ENCODE assay signal across 18 mouse cellular contexts in genomic region chr5:23396756-23397155, GRCm38 (mm10). TPM values are rescaled to one million over a fixed set of nuclear protein-coding genes. Genes with fewer than 3 reads are reported as not detected.
A peak's percentile ranks its signal among the peaks of the same experiment; 100 is the strongest.
DNase-seq lines count a peak whose midpoint lies in the region; ATAC-seq lines count a peak whose summit lies in the region.
"Had no signal": no experiment of that assay in that cellular context is flagged by ENCODE, and none has a peak within 500 bp of the region (broad histone marks: within the 10 kb centered on the region; RNA-seq: fewer than 3 reads in every experiment).

No protein-coding gene starts in this region.

- peak; percentile 37 for DNase-seq in kidney, adult 18-20 months
- peak; percentile 55 to 77 for DNase-seq in kidney, postnatal 25 days
- peak; percentile 32 for DNase-seq in adipocyte (ENCODE audit: low spot score)
- DNase-seq: adrenal gland, adult 8-10 months; adrenal gland, postnatal 36 days; cerebellum, adult 2 months; cerebellum, postnatal 10 days; gastrocnemius, adult 2 months; gastrocnemius, postnatal 25 days; heart, postnatal 10 days; heart, postnatal 4 days had no signal

- no peaks in the 10 kb centered on the region for H3K4me1 ChIP-seq in kidney, embryonic 16.5 days (ENCODE audit: insufficient read depth, low read length)
- 0 out of 2 replicates have a peak, but pooled peaks cover 3% of the 10 kb centered on the region for H3K4me1 ChIP-seq in kidney, embryonic 15.5 days
- no peaks in the 10 kb centered on the region for H3K4me1 ChIP-seq in embryonic facial prominence, embryonic 15.5 days
- H3K4me1 ChIP-seq: hindbrain, embryonic 13.5 days had no signal

- 79% methylated on average over 3 of the region's 3 CpGs for WGBS in kidney, embryonic 16.5 days
- 76% methylated on average over 3 of the region's 3 CpGs for WGBS in kidney, embryonic 15.5 days
- WGBS in embryonic facial prominence, embryonic 15.5 days = 69% methylated on average over 3 of the region's 3 CpGs

- H3K9me3 ChIP-seq in kidney, embryonic 16.5 days (ENCODE audit: low read length) = no peaks in the 10 kb centered on the region; the same call in 1 of the 2 replicates
- H3K9me3 ChIP-seq in kidney, embryonic 15.5 days (replicated peaks) = no peaks in the 10 kb centered on the region
- H3K9me3 ChIP-seq in embryonic facial prominence, embryonic 15.5 days (replicated peaks) = no peaks in the 10 kb centered on the region
- H3K9me3 ChIP-seq: heart, embryonic 10.5 days; hindbrain, embryonic 13.5 days had no signal

- H3K27me3 ChIP-seq in kidney, embryonic 16.5 days (ENCODE audit: insufficient read depth, low read length) = no peaks in the 10 kb centered on the region
- no peaks in the 10 kb centered on the region for H3K27me3 ChIP-seq in kidney, embryonic 15.5 days
- H3K27me3 ChIP-seq in embryonic facial prominence, embryonic 15.5 days = no peaks in the 10 kb centered on the region
- H3K27me3 ChIP-seq: hindbrain, embryonic 13.5 days had no signal

- no peak overlapping the region for H3K9ac ChIP-seq in kidney, embryonic 16.5 days (replicated peaks; ENCODE audit: low read length)
- H3K9ac ChIP-seq in kidney, embryonic 15.5 days = no peak overlapping the region
- H3K9ac ChIP-seq in embryonic facial prominence, embryonic 15.5 days = no peak overlapping the region
- H3K9ac ChIP-seq: hindbrain, embryonic 13.5 days had no signal

- H3K36me3 ChIP-seq in kidney, embryonic 16.5 days (ENCODE audit: insufficient read depth, low read length) = peaks cover 19% of the 10 kb centered on the region
- H3K36me3 ChIP-seq in kidney, embryonic 15.5 days = peaks cover 31% of the 10 kb centered on the region
- 0 out of 2 replicates have a peak, but pooled peaks cover 10% of the 10 kb centered on the region for H3K36me3 ChIP-seq in embryonic facial prominence, embryonic 15.5 days

- no peak overlapping the region for H3K27ac ChIP-seq in kidney, embryonic 16.5 days (ENCODE audit: low read length)
- H3K27ac ChIP-seq in kidney, embryonic 15.5 days = no peak overlapping the region
- 0 out of 2 replicates have a peak overlapping the region, but pooled peaks have one; percentile 11 for H3K27ac ChIP-seq in embryonic facial prominence, embryonic 15.5 days (replicated peaks)
- H3K27ac ChIP-seq: gastrocnemius, adult 2 months; heart, embryonic 10.5 days; hindbrain, embryonic 13.5 days; hindbrain, postnatal 0 days had no signal

- no peak overlapping the region for H3K4me2 ChIP-seq in kidney, embryonic 16.5 days (replicated peaks; ENCODE audit: low read depth, low read length)
- no peak overlapping the region for H3K4me2 ChIP-seq in kidney, embryonic 15.5 days
- H3K4me2 ChIP-seq in embryonic facial prominence, embryonic 15.5 days (replicated peaks) = no peak overlapping the region
- H3K4me2 ChIP-seq: hindbrain, embryonic 13.5 days had no signal

- ATAC-seq in kidney, embryonic 16.5 days (ENCODE audit: low FRiP score, low TSS enrichment) = no peak
- ATAC-seq in kidney, embryonic 15.5 days (replicated peaks; ENCODE audit: low FRiP score) = no peak
- no peak for ATAC-seq in embryonic facial prominence, embryonic 15.5 days (ENCODE audit: insufficient number of reproducible peaks, low FRiP score, low TSS enrichment, low read depth)
- ATAC-seq: forebrain, embryonic 14.5 days; hindbrain, postnatal 0 days had no signal

- no peak overlapping the region for H3K4me3 ChIP-seq in kidney, embryonic 16.5 days (ENCODE audit: low read length)
- no peak overlapping the region for H3K4me3 ChIP-seq in kidney, embryonic 15.5 days (replicated peaks)
- H3K4me3 ChIP-seq in embryonic facial prominence, embryonic 15.5 days (replicated peaks) = no peak overlapping the region
- H3K4me3 ChIP-seq: gastrocnemius, adult 2 months; heart, embryonic 10.5 days; hindbrain, embryonic 13.5 days had no signal

RNA-seq across cellular contexts. Expression of gene Kmt2e, which starts 37.5 kb away (rescaled TPM):
- polyA plus RNA-seq in kidney, embryonic 16.5 days (2015; fragmentation: Nextera tagmentation; extraction: Ambion mirVana) = 98.8 and 99.9 TPM in 2 replicates
- 87.5 and 91.5 TPM in 2 replicates for polyA plus RNA-seq in kidney, embryonic 15.5 days (2015; fragmentation: Nextera tagmentation; extraction: Ambion mirVana)
- 105 and 109 TPM in 2 replicates for polyA plus RNA-seq in embryonic facial prominence, embryonic 15.5 days (2015; fragmentation: Nextera tagmentation; extraction: Ambion mirVana)
